Mouse (Mus musculus): ENCODE results near the gene Tapbp.

DNA sequence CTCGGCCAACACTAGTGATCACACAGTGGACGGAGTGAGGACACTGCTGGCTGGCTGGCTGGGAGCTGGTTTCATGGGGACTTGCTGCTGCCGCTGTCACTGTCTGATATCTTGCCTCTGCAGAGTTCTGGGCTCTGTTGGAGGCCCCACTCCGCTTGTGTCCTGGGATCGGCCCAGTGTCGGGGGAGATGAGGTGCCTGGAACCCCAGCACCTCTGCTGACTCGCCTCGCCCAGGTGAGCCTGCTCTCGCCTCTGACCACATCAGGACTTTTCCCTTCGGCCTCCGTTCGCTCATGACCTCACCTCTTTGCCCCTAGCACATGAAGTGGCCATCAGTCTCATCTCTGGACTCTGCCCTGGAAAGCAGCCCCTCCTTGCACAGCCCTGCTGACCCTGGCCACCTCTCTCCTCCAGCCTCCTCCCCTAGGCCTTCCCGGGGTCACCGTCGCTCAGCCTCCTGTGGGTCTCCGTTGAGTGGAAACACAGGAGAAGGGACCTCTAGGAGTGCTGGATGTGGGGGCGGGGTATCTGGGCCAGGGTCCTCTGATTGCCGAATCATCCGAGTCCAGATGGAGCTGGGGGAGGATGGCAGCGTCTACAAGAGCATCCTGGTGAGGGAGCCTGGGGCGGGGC, 19.8 kb downstream of the Tapbp start:
- no peak for TF ChIP-seq HCFC1 (IDR thresholded peaks at IDR 0.05; ENCODE audit: borderline replicate concordance, insufficient read depth, low read length)
- TF ChIP-seq MAFK (IDR thresholded peaks at IDR 0.05; ENCODE audit: insufficient read depth, low read depth, low read length), result no peak
- TF ChIP-seq CHD2 (IDR thresholded peaks at IDR 0.05; ENCODE audit: low read depth, low read length), result no peak
- TF ChIP-seq ZNF384 (IDR thresholded peaks at IDR 0.05; ENCODE audit: low read depth, low read length), result no peak
- no peak for TF ChIP-seq ZC3H11A (IDR thresholded peaks at IDR 0.05; ENCODE audit: borderline replicate concordance, low read depth, low read length)
